Mouse (Mus musculus) liver, adult (tissue): ENCODE measurements around the gene Ssu2.

ENCODE experiments used
- GATA4 ChIP-seq: IDR thresholded peaks from 2 replicates; pipeline ENCODE4 v1.6.1; 2014; ENCODE audit warnings: mild to moderate bottlenecking, low read length; ENCODE audit not compliant: insufficient replicate concordance

Gene Ssu2

DNA sequence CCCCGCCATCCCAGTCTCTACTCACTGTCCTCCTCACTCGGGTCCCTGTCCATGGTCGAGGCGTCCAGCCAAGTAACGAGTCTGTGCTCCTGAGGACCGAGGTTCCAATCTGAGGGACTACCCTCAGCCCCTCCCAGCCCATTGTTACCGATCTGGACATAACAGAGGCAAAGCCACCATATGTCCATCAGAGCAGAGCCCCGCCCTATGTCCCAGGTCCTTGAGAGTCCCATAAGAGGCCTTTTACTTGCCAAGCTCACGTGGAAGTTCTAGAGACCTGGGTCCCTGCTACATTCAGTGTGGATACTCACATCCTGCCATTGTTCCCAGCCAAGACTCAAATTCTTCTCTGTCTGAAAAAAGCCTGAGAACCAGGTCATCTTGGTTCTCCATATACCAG, at the start of gene Ssu2:
Gene Ssu2, minus strand, starts transcription at position 77 of the 400 bp plus-strand sequence.
- TF ChIP-seq GATA4, result no peak

DNA sequence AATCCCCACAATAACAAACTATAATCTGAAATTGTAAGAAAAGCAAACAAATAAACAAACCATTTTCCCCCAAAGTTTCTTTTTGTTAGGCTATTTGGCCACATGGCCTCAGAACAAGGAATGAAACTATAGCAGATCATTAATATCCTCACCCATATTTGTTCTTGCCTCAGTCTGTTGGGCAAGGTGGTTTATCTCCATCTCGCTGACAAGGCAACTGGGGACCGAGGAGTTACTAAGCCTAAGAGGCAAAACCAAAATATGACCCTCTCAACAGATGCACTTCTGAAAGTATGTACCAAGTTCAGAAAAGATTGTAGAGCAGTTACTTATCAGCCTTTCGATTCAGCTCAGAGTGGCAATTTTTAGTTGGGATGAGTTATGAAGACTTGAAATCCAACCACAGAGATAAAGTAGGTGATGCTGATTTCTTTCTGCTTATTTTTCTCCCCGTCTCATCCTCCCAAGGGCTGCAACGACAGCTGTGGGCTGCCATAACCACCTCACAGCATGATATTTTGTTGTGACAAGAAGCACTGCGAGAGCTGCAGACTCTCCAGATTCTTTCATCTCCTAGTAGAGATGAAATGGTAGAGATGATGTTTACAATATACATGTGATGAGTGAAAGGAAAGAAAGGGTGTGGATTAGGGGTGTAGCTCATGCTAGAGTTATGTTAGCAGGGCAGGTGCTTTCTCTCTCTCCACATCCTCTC, 38.4 kb upstream of the Ssu2 start:
- no peak for TF ChIP-seq GATA4

DNA sequence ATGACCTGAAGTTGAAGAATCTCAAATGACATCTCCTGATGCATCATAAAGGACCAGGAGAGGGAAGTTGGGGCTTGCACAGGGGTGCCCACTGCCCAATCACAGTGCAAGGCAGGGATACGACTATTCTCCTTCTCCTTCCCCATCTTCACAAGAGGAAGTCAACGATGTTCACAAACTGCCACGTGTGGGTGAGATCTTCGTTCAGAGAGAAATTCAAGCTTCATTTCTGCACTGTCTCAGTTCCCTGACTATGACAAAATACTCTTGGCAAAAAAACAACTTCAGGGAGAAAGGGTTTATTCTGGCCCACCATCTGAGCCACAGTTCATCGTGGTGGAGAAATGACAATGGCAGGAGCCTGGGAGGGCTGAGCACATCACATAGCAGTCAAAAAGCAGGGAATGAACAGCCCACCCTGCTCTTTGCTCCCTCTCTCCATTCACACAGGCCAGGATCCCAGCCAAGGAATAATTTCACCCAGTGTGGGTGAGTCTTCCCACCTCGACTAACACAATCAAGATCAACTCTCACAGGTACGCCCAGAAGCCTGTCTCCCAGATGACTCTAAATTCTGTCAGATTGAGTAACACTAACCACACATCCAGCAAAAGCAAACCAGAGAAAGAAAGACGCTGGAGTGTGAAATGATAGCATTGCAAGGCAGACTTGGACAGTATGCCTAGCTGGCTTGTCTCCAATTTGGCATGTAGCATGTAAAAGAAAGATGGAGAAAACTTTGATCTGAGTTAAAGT, 36.1 kb upstream of the Ssu2 start:
- TF ChIP-seq GATA4, result no peak

DNA sequence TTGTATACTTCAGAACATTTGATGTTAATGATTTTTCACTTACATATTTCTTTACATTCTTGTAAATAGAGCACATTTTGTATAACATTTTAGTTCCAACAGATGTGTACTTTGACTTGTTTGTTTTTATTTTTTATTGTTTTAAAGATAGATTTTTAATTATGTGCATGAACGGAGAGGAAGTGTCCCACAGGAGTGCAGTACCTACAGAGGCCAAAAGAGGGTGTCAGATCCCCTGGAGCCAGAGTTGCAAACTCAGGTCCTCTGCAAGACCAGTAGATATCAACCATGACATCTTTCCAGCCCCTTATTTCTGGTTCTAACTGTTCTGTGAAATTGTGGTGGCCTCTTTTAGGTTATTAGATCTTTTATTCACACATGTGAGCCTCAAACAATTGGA, 33.1 kb upstream of the Ssu2 start:
- no peak for TF ChIP-seq GATA4

GRCm38 (mm10) chr6:112419333-112419732, 31.5 kb upstream of the Ssu2 start:
- no peak for TF ChIP-seq GATA4

DNA sequence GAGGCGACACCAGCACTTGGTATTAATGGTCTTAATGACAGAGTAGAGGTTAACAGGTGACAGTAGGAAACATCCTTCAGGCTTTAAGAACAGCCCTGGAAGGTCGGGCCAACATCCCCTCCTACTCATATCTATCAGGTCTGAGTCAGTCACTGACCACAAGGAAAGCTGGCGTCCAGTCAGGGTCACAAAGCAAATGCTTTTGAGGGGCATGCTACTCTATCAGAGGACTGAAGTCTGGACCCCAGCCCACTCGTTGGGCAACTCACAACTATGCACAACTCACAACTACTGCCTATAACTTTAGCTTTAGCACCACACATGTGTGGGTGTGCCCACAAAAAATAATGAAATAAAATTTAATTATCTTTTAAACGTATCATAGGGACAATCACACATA, 16.3 kb upstream of the Ssu2 start:
- no peak for TF ChIP-seq GATA4

DNA sequence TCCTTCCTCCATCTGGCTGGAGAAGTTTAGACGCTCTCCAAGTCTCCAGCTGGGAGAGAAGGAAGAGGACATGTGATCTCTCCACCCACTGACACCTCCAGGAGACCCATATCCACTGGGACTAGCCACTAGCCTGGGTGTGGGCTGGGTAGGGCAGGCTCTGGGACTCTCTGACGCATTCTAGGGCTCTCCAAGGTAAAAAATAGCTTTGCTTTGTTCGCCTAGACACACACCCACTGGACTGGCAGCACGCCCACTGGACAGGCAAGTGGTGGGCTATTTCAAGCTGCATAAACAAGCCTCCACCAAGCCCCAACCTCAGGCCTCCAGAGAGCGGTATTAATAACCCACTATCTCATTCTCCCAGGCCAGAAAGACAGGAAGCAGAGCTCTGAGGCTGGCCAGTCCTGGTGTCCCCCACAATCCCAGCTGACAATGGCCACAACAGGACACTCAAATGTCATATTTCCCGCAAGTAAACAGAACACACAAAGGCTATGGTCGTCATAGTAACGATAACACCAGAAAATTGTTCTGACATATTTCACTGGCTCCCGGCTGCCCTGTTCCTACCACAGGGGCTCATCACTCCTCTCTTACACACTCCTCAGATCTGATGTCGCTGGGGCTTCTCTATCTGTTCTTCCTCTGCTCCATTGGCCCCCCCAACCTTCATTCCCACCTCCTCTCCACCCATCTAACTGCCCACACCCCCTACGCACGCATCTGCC, 14.3 kb upstream of the Ssu2 start:
- no peak for TF ChIP-seq GATA4

- TF ChIP-seq GATA4, result no peak
Observed at GRCm38 (mm10) chr6:112397351-112397750, 9.5 kb upstream of the Ssu2 start.

DNA sequence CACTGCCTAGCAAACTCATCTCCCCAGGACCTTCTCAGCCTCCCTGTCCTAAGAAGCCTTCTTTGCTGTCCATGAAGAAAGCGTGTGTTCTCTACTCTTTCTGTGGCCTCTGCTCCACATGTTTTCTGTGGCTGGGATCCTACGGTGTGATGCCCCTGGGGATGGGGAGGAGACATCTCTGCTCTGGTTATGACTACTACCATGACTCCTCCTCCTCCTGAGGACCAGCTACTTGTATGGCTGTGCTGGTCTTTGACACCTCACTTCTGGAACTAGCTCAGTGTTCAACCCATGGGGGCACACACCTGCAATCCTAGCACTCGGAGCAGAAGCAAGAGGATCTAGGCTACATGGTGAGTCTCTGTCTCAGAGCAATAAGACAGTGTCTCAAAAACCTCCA, 8.5 kb upstream of the Ssu2 start:
- no peak for TF ChIP-seq GATA4

DNA sequence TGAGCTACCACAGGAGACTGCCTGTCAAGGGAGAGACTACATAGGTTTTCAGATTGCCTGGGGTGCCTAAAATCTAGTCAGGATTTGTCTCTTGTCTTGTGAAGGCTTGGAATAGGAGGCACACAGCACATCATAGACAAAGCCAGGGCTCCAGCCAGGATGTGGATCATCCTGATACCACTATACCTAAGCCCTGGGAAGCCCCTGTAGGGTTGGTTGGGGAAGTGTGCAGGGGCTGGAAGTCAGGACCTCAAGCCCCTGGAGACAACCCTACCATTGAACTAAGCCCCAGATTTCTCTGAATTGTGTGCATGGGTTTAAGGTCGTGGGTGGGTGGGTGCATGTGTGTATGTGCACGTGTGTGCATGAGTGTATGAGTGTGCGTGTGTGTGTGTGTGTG, 562 bp upstream of the Ssu2 start:
- no peak for TF ChIP-seq GATA4

DNA sequence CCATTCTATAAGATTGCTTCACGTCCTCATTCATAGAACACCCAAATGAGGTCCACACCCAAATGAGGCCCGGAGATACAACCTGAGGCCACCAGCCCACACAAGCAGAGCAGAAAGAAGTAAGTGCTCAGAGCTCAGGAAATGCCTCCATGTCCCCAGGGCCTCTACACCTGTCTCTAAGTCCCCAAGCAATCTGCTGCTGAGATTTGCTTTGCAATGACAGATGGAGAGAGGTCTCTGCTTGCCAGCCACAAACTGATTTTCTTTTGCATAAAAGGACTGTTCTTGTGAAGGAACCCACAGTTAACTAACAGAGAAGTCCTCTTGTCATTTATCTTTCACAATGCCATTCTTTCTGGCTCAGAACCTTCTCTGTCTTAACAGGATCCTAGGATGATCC, 1.6 kb downstream of the Ssu2 start:
- TF ChIP-seq GATA4, result no peak

DNA sequence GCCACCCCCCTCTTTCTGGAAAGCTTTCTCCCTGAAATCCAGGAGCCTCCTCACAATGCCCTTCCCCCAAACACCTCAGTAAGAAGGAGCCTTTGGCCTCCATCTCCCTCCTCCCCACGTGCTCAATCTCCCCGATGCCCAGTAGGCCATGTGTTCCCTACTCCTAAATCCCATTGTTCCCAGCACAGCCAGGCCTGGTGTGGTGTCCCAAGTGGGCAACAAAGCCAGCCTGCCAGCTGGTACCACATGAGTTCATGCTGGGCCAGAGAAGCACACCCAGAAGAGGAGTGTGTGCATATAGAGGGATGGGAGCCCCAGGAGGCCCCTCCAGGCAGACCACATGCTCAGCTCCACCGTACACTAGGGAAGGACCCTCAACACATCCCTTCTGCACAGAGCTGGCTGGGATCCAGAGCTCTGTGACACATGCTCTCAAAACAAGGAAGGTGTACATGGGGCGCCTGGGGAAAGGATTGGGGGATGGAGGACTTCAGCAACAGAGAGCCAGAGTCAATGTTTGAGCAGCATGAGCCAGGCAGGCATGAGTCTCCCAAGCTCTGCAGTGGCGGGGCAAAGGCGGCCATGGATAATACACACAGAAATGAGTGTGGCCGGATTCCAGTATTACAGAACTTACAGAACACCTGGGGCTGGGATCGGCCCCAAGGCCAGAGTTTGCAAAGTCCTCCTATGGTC, 4.7 kb downstream of the Ssu2 start:
- no peak for TF ChIP-seq GATA4

- TF ChIP-seq GATA4, result no peak
Observed at GRCm38 (mm10) chr6:112379054-112379453, 8.8 kb downstream of the Ssu2 start.

GRCm38 (mm10) chr6:112375661-112376392, 12.0 kb downstream of the Ssu2 start:
- TF ChIP-seq GATA4, result no peak

- no peak for TF ChIP-seq GATA4
Observed at GRCm38 (mm10) chr6:112373886-112374585, 13.8 kb downstream of the Ssu2 start.

GRCm38 (mm10) chr6:112365294-112365693, 22.5 kb downstream of the Ssu2 start:
- no peak for TF ChIP-seq GATA4
